Mouse (Mus musculus) kidney, embryonic 16.5 days (tissue): ENCODE data around the gene Mre11a. TPM values are rescaled to one million over a fixed set of nuclear protein-coding genes. Genes with fewer than 3 reads are reported as not detected.

Experiments used
- ATAC-seq: fragments of 200-750 bp; cut with Nextera tagmentation; 2 replicates; pipeline ENCODE4 v1.8.0; 2017; ENCODE audit warnings: moderate TSS enrichment; ENCODE audit not compliant: low FRiP score, low TSS enrichment
- H3K27ac ChIP-seq: fragments of 300-500 bp; sonication (generic); 2 replicates; pipeline ENCODE4 v1.5.1; 2014; ENCODE audit warnings: low read length
- H3K27me3 ChIP-seq: fragments of 300-500 bp; sonication (generic); 2 replicates; pipeline ENCODE4 v1.6.1; 2014; ENCODE audit warnings: low read length, control low read depth, mixed read lengths; ENCODE audit not compliant: insufficient read depth
- H3K36me3 ChIP-seq: fragments of 300-500 bp; sonication (generic); 2 replicates; pipeline ENCODE4 v1.6.1; 2014; ENCODE audit warnings: low read length, control low read depth, mixed read lengths; ENCODE audit not compliant: insufficient read depth
- H3K4me1 ChIP-seq: fragments of 300-500 bp; sonication (generic); 2 replicates; pipeline ENCODE4 v1.6.1; 2014; ENCODE audit warnings: low read length, control low read depth, mixed read lengths; ENCODE audit not compliant: insufficient read depth
- H3K4me2 ChIP-seq: fragments of 300-500 bp; sonication (generic); replicated peaks from 2 replicates; pipeline ENCODE4 v1.6.1; 2014; ENCODE audit warnings: low read depth, low read length
- H3K4me3 ChIP-seq: fragments of 300-500 bp; sonication (generic); 2 replicates; pipeline ENCODE4 v1.5.1; 2014; ENCODE audit warnings: mild to moderate bottlenecking, low read length
- H3K9ac ChIP-seq: fragments of 300-500 bp; sonication (generic); replicated peaks from 2 replicates; pipeline ENCODE4 v1.6.1; 2014; ENCODE audit warnings: low read length
- H3K9me3 ChIP-seq: fragments of 300-500 bp; sonication (generic); 2 replicates; pipeline ENCODE4 v1.6.1; 2016; ENCODE audit warnings: low read length, control low read depth
- WGBS: fragments of 180-500 bp; shearing (Covaris S2); extraction: QIAGEN DNeasy Blood & Tissue Kit; methylation state at CpG from one replicate; pipeline ENCODE4 v1.1.7; 2014; 5-methylcytosine and 5-hydroxymethylcytosine counted together
- polyA plus RNA-seq: library from polyadenylated mRNA; unstranded; fragments of >200 nt; fragmentation: Nextera tagmentation; extraction: Ambion mirVana; gene quantifications from 2 replicates; pipeline ENCODE4 v1.2.1, GENCODE M21; 2015

Mre11a gene
- polyA plus RNA-seq, 1 experiment from 2014 or later = 23.8 TPM

- Histone ChIP-seq H3K4me3 (no peak overlapping the region), H3K27ac (no peak overlapping the region), H3K4me1 (no peaks in the 10 kb centered on the region), H3K9ac (no peak overlapping the region), H3K9me3 (no peaks in the 10 kb centered on the region), H3K36me3 (no peaks in the 10 kb centered on the region), H3K4me2 (no peak overlapping the region), H3K27me3 (no peaks in the 10 kb centered on the region)
- WGBS = 69% methylated on average over 7 of the region's 7 CpGs
- no peak for ATAC-seq
Observed at GRCm38 (mm10) chr9:14758590-14758989, 25.9 kb upstream of the Mre11a start.

DNA sequence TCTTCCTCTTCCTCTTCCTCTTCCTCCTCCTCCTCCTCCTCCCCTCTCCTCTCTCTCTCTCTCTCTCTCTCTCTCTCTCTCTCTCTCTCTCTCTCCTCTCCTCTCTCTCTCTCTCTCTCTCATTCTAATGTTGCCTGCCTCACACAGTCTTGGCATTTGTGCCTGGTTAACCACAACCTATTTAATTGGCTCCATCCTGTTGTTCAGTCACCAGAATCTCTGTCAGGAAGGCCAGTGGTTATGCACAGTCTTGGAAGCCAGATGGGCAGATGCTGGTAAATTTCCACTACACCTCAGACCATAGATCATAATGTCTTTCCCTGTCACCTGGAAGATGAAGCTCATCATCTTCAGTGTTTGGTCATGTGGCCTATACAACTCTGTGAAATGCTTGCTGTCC, 25.2 kb upstream of the Mre11a start:
- H3K36me3 ChIP-seq = no peaks in the 10 kb centered on the region
- no peaks in the 10 kb centered on the region for H3K27me3 ChIP-seq
- H3K9me3 ChIP-seq = no peaks in the 10 kb centered on the region
- no peak overlapping the region for H3K27ac ChIP-seq
- H3K4me1 ChIP-seq = no peaks in the 10 kb centered on the region
- no peak overlapping the region for H3K9ac ChIP-seq
- H3K4me2 ChIP-seq = no peak overlapping the region
- no peak overlapping the region for H3K4me3 ChIP-seq
- ATAC-seq = no peak

GRCm38 (mm10) chr9:14764765-14765164, 19.7 kb upstream of the Mre11a start:
- no peaks in the 10 kb centered on the region for H3K9me3 ChIP-seq
- H3K4me3 ChIP-seq = no peak overlapping the region
- H3K36me3 ChIP-seq = no peaks in the 10 kb centered on the region
- peaks cover 3% of the 10 kb centered on the region; the same call in 1 of the 2 replicates for H3K27me3 ChIP-seq
- no peak for ATAC-seq
- H3K27ac ChIP-seq = no peak overlapping the region
- no peaks in the 10 kb centered on the region for H3K4me1 ChIP-seq
- no peak overlapping the region for H3K9ac ChIP-seq
- H3K4me2 ChIP-seq = no peak overlapping the region
- 22% methylated on average over 7 of the region's 7 CpGs for WGBS

- no peak overlapping the region for H3K9ac ChIP-seq
- H3K4me2 ChIP-seq = no peak overlapping the region
- ATAC-seq = no peak
- peaks cover 13% of the 10 kb centered on the region for H3K27me3 ChIP-seq
- 63% methylated on average over 5 of the region's 6 CpGs for WGBS
- peaks cover 4% of the 10 kb centered on the region; the same call in 1 of the 2 replicates for H3K4me1 ChIP-seq
- no peaks in the 10 kb centered on the region for H3K36me3 ChIP-seq
- no peak overlapping the region for H3K27ac ChIP-seq
- no peaks in the 10 kb centered on the region for H3K9me3 ChIP-seq
- H3K4me3 ChIP-seq = no peak overlapping the region
Observed at GRCm38 (mm10) chr9:14769811-14770210, 14.6 kb upstream of the Mre11a start.

DNA sequence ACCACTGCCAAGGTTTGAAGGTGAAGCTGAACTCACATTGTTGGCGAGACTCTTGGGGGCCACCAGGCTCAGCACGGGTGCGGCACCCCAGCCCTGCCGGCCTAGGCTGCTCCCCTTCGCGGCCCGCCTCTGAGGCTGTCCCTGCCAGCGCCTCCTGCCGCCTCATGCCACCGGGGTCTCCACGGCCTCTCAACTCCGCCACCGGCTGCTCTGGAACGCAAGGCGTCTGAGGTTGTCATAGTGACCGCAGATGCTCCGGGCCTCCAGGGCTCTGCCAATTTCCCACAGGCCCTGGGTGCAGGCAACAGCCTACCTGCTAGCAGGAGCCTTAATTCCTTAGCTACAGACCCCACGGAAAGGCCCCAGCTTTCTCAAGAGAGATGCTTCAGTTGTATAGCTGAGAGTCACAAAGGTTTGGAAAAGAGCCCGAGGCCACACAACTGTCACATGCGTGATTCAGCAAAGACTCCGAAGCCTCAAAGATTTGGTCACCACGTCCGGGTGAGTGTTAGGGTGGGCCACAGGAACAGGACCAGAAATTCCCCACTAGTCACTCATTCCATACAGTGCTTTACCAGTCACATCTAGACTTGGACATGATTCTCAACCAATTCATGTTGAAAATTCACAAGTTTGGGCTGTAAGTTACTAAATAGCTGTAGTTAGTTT, 13.5 kb upstream of the Mre11a start, which contains the start of gene 1700012B09Rik:
Gene 1700012B09Rik, minus strand, starts transcription at position 228 of the 669 bp plus-strand sequence.
- H3K9ac ChIP-seq = no peak within 1 kb of the TSS
- peak; percentile 75 for ATAC-seq
- no peaks in the 10 kb centered on the region for H3K36me3 ChIP-seq
- 0 out of 2 replicates have a peak within 1 kb of the TSS, but pooled peaks have one; percentile 21 for H3K4me2 ChIP-seq
- peaks cover 4% of the 10 kb centered on the region; the same call in 1 of the 2 replicates for H3K4me1 ChIP-seq
- no peak within 1 kb of the TSS for H3K27ac ChIP-seq
- H3K4me3 ChIP-seq = no peak within 1 kb of the TSS
- H3K27me3 ChIP-seq = peaks cover 13% of the 10 kb centered on the region
- no peaks in the 10 kb centered on the region for H3K9me3 ChIP-seq
- WGBS = 21% methylated on average over 23 of the region's 23 CpGs

DNA sequence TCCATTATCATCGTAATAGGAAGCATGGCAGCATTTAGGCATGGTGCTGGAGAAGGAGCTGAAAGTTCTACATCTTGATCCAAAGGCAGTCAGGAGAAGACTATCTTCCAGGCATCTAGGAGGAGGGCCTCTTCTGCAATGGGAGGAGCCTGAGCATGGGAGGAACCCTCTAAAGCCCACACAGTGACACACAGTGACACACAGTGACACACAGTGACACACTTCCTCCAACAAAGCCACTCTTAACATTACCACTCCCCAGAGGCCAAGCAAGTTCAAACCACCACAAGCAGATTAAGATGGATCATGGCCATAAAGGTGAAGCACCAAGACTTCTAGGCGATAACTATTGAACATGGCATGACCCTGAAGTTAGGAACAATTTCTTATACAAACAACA, 12.4 kb upstream of the Mre11a start:
- no peak overlapping the region for H3K9ac ChIP-seq
- H3K4me3 ChIP-seq = no peak overlapping the region
- no peak overlapping the region for H3K27ac ChIP-seq
- H3K9me3 ChIP-seq = no peaks in the 10 kb centered on the region
- no peaks in the 10 kb centered on the region for H3K36me3 ChIP-seq
- 88% methylated on average over 2 of the region's 2 CpGs for WGBS
- peaks cover 4% of the 10 kb centered on the region; the same call in 1 of the 2 replicates for H3K4me1 ChIP-seq
- ATAC-seq = no peak
- H3K4me2 ChIP-seq = no peak overlapping the region
- peaks cover 13% of the 10 kb centered on the region for H3K27me3 ChIP-seq

DNA sequence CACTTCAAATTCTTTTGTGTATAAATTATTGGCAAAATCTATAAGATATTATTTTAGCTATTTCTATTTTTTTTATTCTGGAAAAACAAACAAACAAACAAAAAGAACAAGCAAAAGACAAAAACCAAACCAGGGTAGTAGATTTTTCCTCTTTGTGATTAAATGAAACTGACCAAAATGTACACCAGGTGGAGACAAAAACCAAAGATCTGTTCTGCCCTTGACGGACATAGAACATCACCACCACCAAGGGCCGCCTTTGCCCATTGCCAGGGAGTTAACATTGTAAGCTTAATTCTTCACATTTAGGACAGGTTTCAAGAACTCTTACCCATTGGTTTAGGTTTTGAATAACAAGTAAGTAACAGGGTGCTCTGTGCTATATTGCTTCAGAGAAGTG, 10.6 kb upstream of the Mre11a start:
- Histone ChIP-seq H3K4me2 (no peak overlapping the region), H3K4me1 (peaks cover 4% of the 10 kb centered on the region; the same call in 1 of the 2 replicates), H3K27me3 (peaks cover 10% of the 10 kb centered on the region; the same call in 1 of the 2 replicates), H3K9ac (no peak overlapping the region), H3K4me3 (no peak overlapping the region), H3K27ac (no peak overlapping the region), H3K36me3 (no peaks in the 10 kb centered on the region), H3K9me3 (no peaks in the 10 kb centered on the region)
- no peak for ATAC-seq
- WGBS = 35% methylated on average over 2 of the region's 2 CpGs

DNA sequence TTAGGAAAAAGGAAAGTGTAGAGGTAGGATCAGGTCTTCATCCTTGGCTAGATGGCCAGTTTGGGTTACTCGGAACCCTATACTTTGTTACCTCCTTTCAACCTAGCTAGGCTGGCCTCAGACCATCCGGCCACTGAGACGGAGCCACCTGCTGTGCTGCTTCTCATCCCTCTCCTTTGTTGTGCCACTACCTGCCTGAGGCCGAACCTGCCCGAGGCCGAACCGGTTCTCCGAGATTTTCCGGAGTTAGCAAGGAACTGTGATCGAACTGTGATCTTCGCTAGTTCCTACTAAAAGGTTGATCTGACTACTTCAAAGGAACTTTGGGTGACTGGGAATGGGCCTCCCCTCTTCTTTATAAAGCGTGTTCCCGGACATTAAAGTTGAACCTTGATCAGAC, 6.1 kb upstream of the Mre11a start:
- ATAC-seq = no peak
- H3K4me1 ChIP-seq = no peaks in the 10 kb centered on the region
- no peaks in the 10 kb centered on the region for H3K9me3 ChIP-seq
- H3K4me3 ChIP-seq = no peak overlapping the region
- H3K9ac ChIP-seq = no peak overlapping the region
- no peaks in the 10 kb centered on the region for H3K27me3 ChIP-seq
- H3K27ac ChIP-seq = no peak overlapping the region
- WGBS = 41% methylated on average over 13 of the region's 13 CpGs
- H3K4me2 ChIP-seq = no peak overlapping the region
- H3K36me3 ChIP-seq = peaks cover 19% of the 10 kb centered on the region; the same call in 1 of the 2 replicates

DNA sequence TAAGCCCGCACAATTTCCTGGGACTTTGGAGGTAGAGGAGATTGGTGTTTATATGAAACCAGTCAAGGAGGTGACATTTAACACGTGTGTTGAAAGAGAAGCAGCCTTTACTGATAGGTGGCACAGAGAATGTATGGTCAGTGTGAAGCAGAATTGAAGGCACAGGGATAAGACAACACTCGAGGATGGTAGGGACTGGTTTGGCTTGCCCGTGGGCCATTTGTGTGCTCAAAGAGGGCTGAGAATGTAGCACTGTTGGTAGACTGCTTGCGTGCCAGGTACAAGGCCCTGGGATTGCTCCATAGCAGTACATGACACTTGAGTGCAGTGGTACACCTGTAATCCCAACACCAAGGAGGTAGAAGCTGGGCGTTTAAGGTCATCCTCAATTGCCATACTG, 2.9 kb downstream of the Mre11a start:
- Histone ChIP-seq H3K4me2 (no peak overlapping the region), H3K27ac (no peak overlapping the region), H3K9me3 (no peaks in the 10 kb centered on the region), H3K36me3 (peaks cover 13% of the 10 kb centered on the region), H3K4me1 (0 out of 2 replicates have a peak, but pooled peaks cover 10% of the 10 kb centered on the region), H3K4me3 (no peak overlapping the region), H3K27me3 (no peaks in the 10 kb centered on the region), H3K9ac (no peak overlapping the region)
- WGBS = 86% methylated on average over 6 of the region's 6 CpGs
- no peak for ATAC-seq

DNA sequence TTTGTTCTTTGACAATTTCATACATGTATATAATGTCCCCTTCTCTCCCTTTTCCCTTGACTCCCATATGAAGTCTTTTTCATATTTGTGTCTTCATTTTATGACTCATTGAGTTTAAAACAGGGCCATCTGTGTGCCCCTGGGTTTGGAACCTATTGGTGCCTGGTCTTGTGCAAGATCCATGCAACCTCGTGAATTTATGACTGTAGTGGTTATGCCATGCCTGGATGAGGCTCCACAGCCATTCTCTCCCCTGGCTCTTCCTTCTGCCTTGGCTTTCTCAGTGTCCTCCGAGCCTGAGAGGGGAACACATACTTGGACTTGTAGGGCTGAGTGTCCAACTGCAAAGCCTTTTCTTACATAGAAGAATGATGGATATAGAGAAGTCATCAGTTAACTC, 21.3 kb downstream of the Mre11a start:
- WGBS = 89% methylated on average over 2 of the region's 2 CpGs
- H3K9ac ChIP-seq = no peak overlapping the region
- H3K27me3 ChIP-seq = no peaks in the 10 kb centered on the region
- H3K36me3 ChIP-seq = peaks cover 49% of the 10 kb centered on the region
- H3K4me2 ChIP-seq = no peak overlapping the region
- H3K4me1 ChIP-seq = no peaks in the 10 kb centered on the region
- no peak for ATAC-seq
- no peak overlapping the region for H3K27ac ChIP-seq
- no peak overlapping the region for H3K4me3 ChIP-seq
- no peaks in the 10 kb centered on the region for H3K9me3 ChIP-seq
